Mouse (Mus musculus) ES-E14 (cell line): Measurements from ENCODE around the gene Dapk3.

Source experiments
- CHD2 ChIP-seq: IDR thresholded peaks from 2 replicates; pipeline ENCODE4 v1.6.1; 2014; ENCODE audit warnings: mild to moderate bottlenecking, low read depth, low read length, inconsistent platforms
- HCFC1 ChIP-seq: IDR thresholded peaks from 2 replicates; pipeline ENCODE4 v1.6.1; 2012; ENCODE audit warnings: low read length, inconsistent platforms, borderline replicate concordance; ENCODE audit not compliant: insufficient read depth
- MAFK ChIP-seq: IDR thresholded peaks from 2 replicates; pipeline ENCODE4 v1.6.1; 2014; ENCODE audit warnings: mild to moderate bottlenecking, low read depth, low read length, inconsistent platforms; ENCODE audit not compliant: insufficient read depth
- ZC3H11A ChIP-seq: IDR thresholded peaks from 2 replicates; pipeline ENCODE4 v1.6.1; 2012; ENCODE audit warnings: low read depth, mild to moderate bottlenecking, inconsistent platforms, low read length, borderline replicate concordance
- ZNF384 ChIP-seq: IDR thresholded peaks from 2 replicates; pipeline ENCODE4 v1.6.1; 2012; ENCODE audit warnings: low read depth, low read length, inconsistent platforms

DNA sequence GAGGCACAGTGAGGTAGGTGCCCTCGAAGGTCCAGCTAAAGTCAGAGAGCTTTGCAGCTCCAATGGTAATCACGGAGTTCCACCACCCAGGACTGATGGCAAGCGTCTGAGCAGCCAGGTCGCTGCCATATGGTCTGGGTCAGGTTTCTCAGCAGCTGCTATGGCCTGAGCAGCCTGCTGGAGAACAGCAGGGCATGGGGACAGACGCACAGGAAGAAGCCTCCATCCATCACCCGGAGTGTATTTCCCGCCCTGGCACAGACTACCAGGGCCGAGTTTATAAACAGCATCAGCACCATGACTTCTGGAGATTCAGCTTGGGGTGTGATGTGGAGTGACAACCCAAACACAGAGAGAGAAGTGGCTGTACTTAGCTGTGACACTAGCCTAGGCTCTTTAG is 17.7 kb upstream of the Dapk3 start:
- TF ChIP-seq MAFK, result no peak
- no peak for TF ChIP-seq ZC3H11A
- no peak for TF ChIP-seq ZNF384
- no peak for TF ChIP-seq HCFC1
- no peak for TF ChIP-seq CHD2
